Mouse (Mus musculus): ENCODE measurements around the gene Ndufs4. TPM values are rescaled to one million over a fixed set of nuclear protein-coding genes. Genes with fewer than 3 reads are reported as not detected.

Ndufs4 gene
- polyA plus RNA-seq, 1 experiment from 2014 or later = 406 TPM

DNA sequence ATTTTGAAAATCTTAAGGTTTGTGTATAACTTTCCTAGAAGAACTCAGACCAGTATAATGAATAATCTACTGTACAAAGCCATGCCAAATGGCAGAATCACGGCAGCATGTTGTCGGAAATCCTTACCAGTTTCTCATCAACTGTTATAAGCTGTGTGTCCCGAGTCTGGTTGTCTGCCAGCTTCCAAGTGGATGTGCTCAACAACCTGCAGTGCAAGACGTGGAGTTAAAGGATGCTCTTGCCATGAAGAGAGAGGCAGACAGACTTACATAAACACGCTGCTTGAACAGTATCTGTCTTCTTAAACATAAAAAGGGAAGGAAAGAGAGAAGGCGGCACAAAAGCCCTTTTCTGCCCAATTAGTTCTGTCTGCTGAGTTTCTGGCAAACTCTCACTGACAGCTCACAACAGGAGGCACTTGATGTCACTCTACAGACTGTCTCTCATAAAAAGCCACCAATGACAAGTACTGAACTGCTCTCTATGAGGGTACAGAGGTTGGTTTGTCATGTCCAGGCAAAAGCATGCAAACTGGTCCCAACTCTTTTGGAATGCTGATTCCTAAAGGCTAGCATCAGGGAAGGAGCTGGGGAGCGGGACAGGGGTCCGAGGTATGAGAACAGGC lies 36.6 kb downstream of the Ndufs4 start:
- H3K4me3 ChIP-seq (ENCODE audit: low read depth, low read length) = no peak overlapping the region
- no peak overlapping the region for H3K4me2 ChIP-seq (ENCODE audit: low read length)
- peaks cover 5% of the 10 kb centered on the region; the same call in 1 of the 2 replicates for H3K4me1 ChIP-seq (ENCODE audit: control insufficient read depth, insufficient read depth, low read length)
- peak; percentile 61 for DNase-seq (ENCODE audit: low spot score)
- no peak overlapping the region for H3K9ac ChIP-seq (ENCODE audit: low read length)
- no peaks in the 10 kb centered on the region for H3K27me3 ChIP-seq (replicated peaks; ENCODE audit: control insufficient read depth, insufficient read depth, low read length)
- 23% methylated on average over 8 of the region's 8 CpGs for WGBS
- no peaks in the 10 kb centered on the region for H3K36me3 ChIP-seq (ENCODE audit: control insufficient read depth, insufficient read depth, low read length)
- H3K27ac ChIP-seq (ENCODE audit: low read depth, low read length) = no peak overlapping the region; the same call in 1 of the 2 replicates
- peak; percentile 58; the same call in 1 of the 2 replicates for ATAC-seq
- H3K9me3 ChIP-seq (replicated peaks; ENCODE audit: control insufficient read depth, low read length) = no peaks in the 10 kb centered on the region

- H3K9me3 ChIP-seq (replicated peaks; ENCODE audit: control insufficient read depth, low read length) = no peaks in the 10 kb centered on the region
- 64% methylated on average over 13 of the region's 13 CpGs for WGBS
- no peaks in the 10 kb centered on the region for H3K36me3 ChIP-seq (ENCODE audit: control insufficient read depth, insufficient read depth, low read length)
- no peak overlapping the region for H3K4me2 ChIP-seq (ENCODE audit: low read length)
- ATAC-seq (no peak), DNase-seq (ENCODE audit: low spot score) (no peak)
- H3K4me3 ChIP-seq (ENCODE audit: low read depth, low read length) = no peak overlapping the region
- no peaks in the 10 kb centered on the region; the same call in none of the 2 replicates for H3K4me1 ChIP-seq (ENCODE audit: control insufficient read depth, insufficient read depth, low read length)
- H3K27me3 ChIP-seq (replicated peaks; ENCODE audit: control insufficient read depth, insufficient read depth, low read length) = no peaks in the 10 kb centered on the region
- no peak overlapping the region for H3K27ac ChIP-seq (ENCODE audit: low read depth, low read length)
- no peak overlapping the region for H3K9ac ChIP-seq (ENCODE audit: low read length)
Measured at GRCm38 (mm10) chr13:114344979-114345712, 42.9 kb downstream of the Ndufs4 start.

DNA sequence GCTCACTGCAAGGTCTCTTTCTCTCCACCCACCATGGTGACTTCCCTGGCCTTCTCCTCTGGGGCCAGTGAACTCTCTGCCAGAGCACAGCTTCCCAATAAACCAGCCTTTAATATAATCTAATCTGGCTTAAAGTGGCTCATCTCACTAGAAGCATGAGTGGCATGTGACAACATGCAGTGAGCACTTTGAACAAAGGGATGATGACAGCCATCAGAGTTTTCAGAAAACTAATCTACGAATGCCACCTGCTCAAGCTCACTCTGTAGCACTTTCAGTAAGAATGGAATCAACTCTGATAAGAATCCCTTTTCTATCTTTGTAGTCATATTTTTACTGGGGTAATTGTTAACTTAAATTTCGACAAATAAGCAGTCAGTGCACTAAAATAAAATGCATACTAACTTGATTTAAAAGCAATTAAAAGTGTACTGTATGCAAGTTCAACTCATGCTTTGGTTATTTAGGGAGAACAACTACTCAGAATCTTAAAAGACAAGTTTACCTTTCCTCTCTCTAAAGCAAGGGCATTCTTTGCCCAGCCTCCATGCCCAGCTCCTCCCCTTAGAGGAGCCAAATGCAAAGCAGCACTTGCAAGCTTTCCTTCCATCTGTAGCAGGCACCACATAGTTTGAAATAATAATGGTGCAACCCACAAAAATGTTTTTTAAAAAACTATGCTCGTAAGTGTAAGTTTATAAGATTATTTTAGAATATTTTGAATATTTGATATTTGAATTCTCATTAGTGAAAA lies 43.7 kb downstream of the Ndufs4 start:
- Histone ChIP-seq H3K9ac (ENCODE audit: low read length) (no peak overlapping the region), H3K4me1 (ENCODE audit: control insufficient read depth, insufficient read depth, low read length) (no peaks in the 10 kb centered on the region; the same call in none of the 2 replicates), H3K4me2 (ENCODE audit: low read length) (no peak overlapping the region), H3K9me3 (replicated peaks; ENCODE audit: control insufficient read depth, low read length) (no peaks in the 10 kb centered on the region), H3K27me3 (replicated peaks; ENCODE audit: control insufficient read depth, insufficient read depth, low read length) (no peaks in the 10 kb centered on the region), H3K27ac (ENCODE audit: low read depth, low read length) (no peak overlapping the region), H3K4me3 (ENCODE audit: low read depth, low read length) (no peak overlapping the region), H3K36me3 (ENCODE audit: control insufficient read depth, insufficient read depth, low read length) (no peaks in the 10 kb centered on the region)
- ATAC-seq = no peak
- DNase-seq (ENCODE audit: low spot score) = no peak
- 77% methylated on average over 3 of the region's 3 CpGs for WGBS

DNA sequence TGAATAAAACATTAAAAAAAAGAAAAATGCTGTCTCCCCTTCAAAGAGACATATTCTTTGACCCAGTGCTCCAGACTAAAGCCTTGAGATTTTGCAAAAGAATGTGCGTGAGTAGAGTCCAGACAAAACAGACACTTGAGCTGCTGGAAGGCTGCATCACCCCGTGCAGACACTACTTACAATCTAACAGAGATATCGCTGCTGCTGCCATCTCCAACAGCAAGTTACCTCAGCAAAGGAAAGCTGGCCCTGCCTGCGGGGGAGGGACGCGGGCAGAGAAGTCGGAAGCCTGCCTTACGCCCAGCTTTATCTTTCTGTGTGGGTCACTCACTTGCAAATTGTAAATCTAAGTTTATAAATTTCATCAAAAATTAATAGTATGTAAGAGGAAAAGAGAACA lies 45.1 kb downstream of the Ndufs4 start:
- H3K36me3 ChIP-seq (ENCODE audit: control insufficient read depth, insufficient read depth, low read length) = no peaks in the 10 kb centered on the region
- no peak overlapping the region for H3K4me2 ChIP-seq (ENCODE audit: low read length)
- WGBS = 28% methylated on average over 8 of the region's 8 CpGs
- H3K9ac ChIP-seq (ENCODE audit: low read length) = no peak overlapping the region
- H3K27me3 ChIP-seq (replicated peaks; ENCODE audit: control insufficient read depth, insufficient read depth, low read length) = no peaks in the 10 kb centered on the region
- H3K4me3 ChIP-seq (ENCODE audit: low read depth, low read length) = no peak overlapping the region
- no peaks in the 10 kb centered on the region for H3K9me3 ChIP-seq (replicated peaks; ENCODE audit: control insufficient read depth, low read length)
- no peak overlapping the region for H3K27ac ChIP-seq (ENCODE audit: low read depth, low read length)
- DNase-seq (ENCODE audit: low spot score) (peak; percentile 19), ATAC-seq (no peak)
- H3K4me1 ChIP-seq (ENCODE audit: control insufficient read depth, insufficient read depth, low read length) = no peaks in the 10 kb centered on the region; the same call in none of the 2 replicates

DNA sequence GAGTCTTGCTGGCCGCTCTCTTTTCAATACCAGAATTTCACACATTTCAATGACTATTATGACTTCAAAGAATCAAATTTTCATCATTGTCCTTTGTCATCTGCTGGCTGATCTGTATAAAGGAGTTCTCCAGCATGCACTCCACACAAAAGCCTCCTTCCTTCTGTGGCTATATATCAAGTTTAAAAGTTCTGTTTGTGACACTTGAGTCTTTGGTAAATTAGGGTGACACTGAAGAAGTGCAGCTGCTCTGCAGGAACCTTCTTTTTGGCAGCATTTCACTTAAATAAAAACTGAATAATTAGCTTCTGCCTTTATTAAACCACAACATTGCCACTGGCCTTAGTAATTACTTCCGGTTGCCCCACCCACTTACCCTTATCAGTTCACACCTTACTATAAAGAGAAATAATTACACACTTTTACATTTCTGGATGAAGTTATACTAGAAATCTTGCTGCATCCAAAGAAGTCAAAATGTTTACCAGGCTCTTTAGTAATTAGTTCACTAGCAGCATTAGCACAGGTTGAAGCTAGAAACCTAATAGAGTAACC lies 68.1 kb downstream of the Ndufs4 start:
- DNase-seq (ENCODE audit: low spot score) (no peak), ATAC-seq (no peak)
- WGBS = 57% methylated on average over 2 of the region's 2 CpGs
- Histone ChIP-seq H3K9me3 (replicated peaks; ENCODE audit: control insufficient read depth, low read length) (no peaks in the 10 kb centered on the region), H3K4me1 (ENCODE audit: control insufficient read depth, insufficient read depth, low read length) (no peaks in the 10 kb centered on the region), H3K27me3 (replicated peaks; ENCODE audit: control insufficient read depth, insufficient read depth, low read length) (no peaks in the 10 kb centered on the region), H3K36me3 (ENCODE audit: control insufficient read depth, insufficient read depth, low read length) (peaks cover 6% of the 10 kb centered on the region; the same call in 1 of the 2 replicates), H3K27ac (ENCODE audit: low read depth, low read length) (no peak overlapping the region), H3K9ac (ENCODE audit: low read length) (no peak overlapping the region), H3K4me2 (ENCODE audit: low read length) (no peak overlapping the region), H3K4me3 (ENCODE audit: low read depth, low read length) (no peak overlapping the region)

GRCm38 (mm10) chr13:114319136-114319535 lies 68.9 kb downstream of the Ndufs4 start:
- H3K27me3 ChIP-seq (replicated peaks; ENCODE audit: control insufficient read depth, insufficient read depth, low read length) = no peaks in the 10 kb centered on the region
- H3K4me3 ChIP-seq (ENCODE audit: low read depth, low read length) = no peak overlapping the region
- H3K4me2 ChIP-seq (ENCODE audit: low read length) = no peak overlapping the region
- DNase-seq (ENCODE audit: low spot score) (no peak), ATAC-seq (no peak)
- no peaks in the 10 kb centered on the region for H3K4me1 ChIP-seq (ENCODE audit: control insufficient read depth, insufficient read depth, low read length)
- H3K27ac ChIP-seq (ENCODE audit: low read depth, low read length) = no peak overlapping the region
- no peaks in the 10 kb centered on the region for H3K9me3 ChIP-seq (replicated peaks; ENCODE audit: control insufficient read depth, low read length)
- H3K36me3 ChIP-seq (ENCODE audit: control insufficient read depth, insufficient read depth, low read length) = peaks cover 6% of the 10 kb centered on the region; the same call in 1 of the 2 replicates
- H3K9ac ChIP-seq (ENCODE audit: low read length) = no peak overlapping the region

GRCm38 (mm10) chr13:114315374-114315773 lies 72.7 kb downstream of the Ndufs4 start:
- H3K9me3 ChIP-seq (replicated peaks; ENCODE audit: control insufficient read depth, low read length) = no peaks in the 10 kb centered on the region
- no peak overlapping the region for H3K27ac ChIP-seq (ENCODE audit: low read depth, low read length)
- H3K27me3 ChIP-seq (replicated peaks; ENCODE audit: control insufficient read depth, insufficient read depth, low read length) = no peaks in the 10 kb centered on the region
- DNase-seq (ENCODE audit: low spot score) (no peak), ATAC-seq (no peak)
- peaks cover 6% of the 10 kb centered on the region; the same call in 1 of the 2 replicates for H3K36me3 ChIP-seq (ENCODE audit: control insufficient read depth, insufficient read depth, low read length)
- 96% methylated on average over 3 of the region's 3 CpGs for WGBS
- H3K4me2 ChIP-seq (ENCODE audit: low read length) = no peak overlapping the region
- no peak overlapping the region for H3K9ac ChIP-seq (ENCODE audit: low read length)
- no peak overlapping the region for H3K4me3 ChIP-seq (ENCODE audit: low read depth, low read length)
- no peaks in the 10 kb centered on the region for H3K4me1 ChIP-seq (ENCODE audit: control insufficient read depth, insufficient read depth, low read length)

GRCm38 (mm10) chr13:114314953-114315352 lies 73.1 kb downstream of the Ndufs4 start:
- DNase-seq (ENCODE audit: low spot score) = no peak

More at GRCm38 (mm10) chr13:114314953-114315352, 73.1 kb downstream of the Ndufs4 start:
- H3K4me3 ChIP-seq (ENCODE audit: low read depth, low read length) = no peak overlapping the region
- H3K27me3 ChIP-seq (replicated peaks; ENCODE audit: control insufficient read depth, insufficient read depth, low read length) = no peaks in the 10 kb centered on the region
- H3K4me1 ChIP-seq (ENCODE audit: control insufficient read depth, insufficient read depth, low read length) = no peaks in the 10 kb centered on the region
- no peak for ATAC-seq
- WGBS = 86% methylated on average over 3 of the region's 3 CpGs
- H3K9ac ChIP-seq (ENCODE audit: low read length) = no peak overlapping the region
- H3K4me2 ChIP-seq (ENCODE audit: low read length) = no peak overlapping the region
- no peaks in the 10 kb centered on the region for H3K9me3 ChIP-seq (replicated peaks; ENCODE audit: control insufficient read depth, low read length)
- H3K27ac ChIP-seq (ENCODE audit: low read depth, low read length) = no peak overlapping the region
- peaks cover 6% of the 10 kb centered on the region; the same call in 1 of the 2 replicates for H3K36me3 ChIP-seq (ENCODE audit: control insufficient read depth, insufficient read depth, low read length)
